Mouse (Mus musculus) limb, embryonic 11.5 days (tissue): ENCODE measurements around the gene Palmd. TPM values are rescaled to one million over a fixed set of nuclear protein-coding genes. Genes with fewer than 3 reads are reported as not detected.

Source experiments
- ATAC-seq: fragments of 200-750 bp; cut with Nextera tagmentation; 2 replicates; pipeline ENCODE4 v1.8.0; 2017; ENCODE audit warnings: low read depth; ENCODE audit not compliant: insufficient number of reproducible peaks, low FRiP score, low TSS enrichment
- DNase-seq: peaks from one replicate; pipeline ENCODE4 v3.0.0-alpha.2; 2015; ENCODE audit warnings: low spot score
- H3K27ac ChIP-seq: fragments of 300-500 bp; sonication (generic); replicated peaks from 2 replicates; pipeline ENCODE4 v1.5.1; 2014; ENCODE audit warnings: low read depth, mild to moderate bottlenecking, low read length
- H3K27me3 ChIP-seq: fragments of 300-500 bp; sonication (generic); 2 replicates; pipeline ENCODE4 v1.6.1; 2014; ENCODE audit warnings: mild to moderate bottlenecking, low read length, mixed read lengths; ENCODE audit not compliant: control insufficient read depth, insufficient read depth
- H3K36me3 ChIP-seq: fragments of 300-500 bp; sonication (generic); 2 replicates; pipeline ENCODE4 v1.6.1; 2014; ENCODE audit warnings: mild to moderate bottlenecking, low read length, moderate library complexity, mixed read lengths; ENCODE audit not compliant: control insufficient read depth, insufficient read depth
- H3K4me1 ChIP-seq: fragments of 300-500 bp; sonication (generic); 2 replicates; pipeline ENCODE4 v1.6.1; 2014; ENCODE audit warnings: low read length, mixed read lengths; ENCODE audit not compliant: control insufficient read depth, insufficient read depth
- H3K4me2 ChIP-seq: fragments of 300-500 bp; sonication (generic); 2 replicates; pipeline ENCODE4 v1.6.1; 2014; ENCODE audit warnings: low read depth, mild to moderate bottlenecking, moderate library complexity; ENCODE audit not compliant: severe bottlenecking
- H3K4me3 ChIP-seq: fragments of 300-500 bp; sonication (generic); 2 replicates; pipeline ENCODE4 v1.5.1; 2014; ENCODE audit warnings: low read depth, low read length
- H3K9ac ChIP-seq: fragments of 300-500 bp; sonication (generic); 2 replicates; pipeline ENCODE4 v1.6.1; 2014; ENCODE audit warnings: mild to moderate bottlenecking, low read length
- H3K9me3 ChIP-seq: fragments of 300-500 bp; sonication (generic); 2 replicates; pipeline ENCODE4 v1.6.1; 2016; ENCODE audit warnings: low read length; ENCODE audit not compliant: control insufficient read depth
- WGBS: fragments of 180-500 bp; shearing (Covaris S2); extraction: QIAGEN DNeasy Blood & Tissue Kit; methylation state at CpG from one replicate; pipeline ENCODE4 v1.1.7; 2014; 5-methylcytosine and 5-hydroxymethylcytosine counted together
- polyA plus RNA-seq: library from polyadenylated mRNA; unstranded; fragments of >200 nt; fragmentation: Nextera tagmentation; extraction: Ambion mirVana; gene quantifications from 2 replicates; pipeline ENCODE4 v1.2.1, GENCODE M21; 2014

Gene Palmd
- 2.4 and 2.9 TPM in 2 replicates for polyA plus RNA-seq

DNA sequence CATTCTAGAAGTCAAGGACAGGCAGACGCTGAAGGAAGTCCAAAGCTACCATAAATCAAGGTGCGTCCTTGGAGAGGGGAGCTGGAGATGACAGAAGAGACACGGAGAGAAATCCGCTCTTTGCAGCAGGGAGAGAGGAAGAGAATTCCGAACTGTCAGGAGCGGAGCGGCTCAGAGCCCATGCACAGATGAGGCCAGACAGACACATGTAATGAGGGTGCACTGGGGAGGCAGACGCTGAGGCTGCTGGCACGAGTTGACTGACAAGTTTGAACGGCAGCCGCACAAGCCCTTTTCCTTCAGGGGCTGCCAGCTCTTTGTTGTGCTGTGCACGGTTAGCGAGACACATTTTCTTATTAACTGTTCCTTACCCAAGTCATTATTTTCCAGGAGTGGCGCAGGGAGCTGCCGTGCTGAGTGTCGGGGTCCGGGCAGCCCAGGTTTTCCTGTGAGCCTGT, at the start of gene Palmd:
Palmd (minus strand) TSS at position 448 of the 458 bp plus-strand sequence.
- H3K4me1 ChIP-seq: no peaks in the 10 kb centered on the region
- peak within 1 kb of the TSS; percentile 39 for H3K9ac ChIP-seq
- no peaks in the 10 kb centered on the region for H3K27me3 ChIP-seq
- DNase-seq: peak; percentile 63
- H3K36me3 ChIP-seq: no peaks in the 10 kb centered on the region
- H3K4me3 ChIP-seq: peak within 1 kb of the TSS; percentile 24
- 9% methylated on average over 17 of the region's 17 CpGs for WGBS
- H3K4me2 ChIP-seq: peak within 1 kb of the TSS; percentile 52
- ATAC-seq: 0 out of 2 replicates have a peak, but pooled peaks have one; percentile 31
- H3K27ac ChIP-seq: no peak within 1 kb of the TSS
- no peaks in the 10 kb centered on the region for H3K9me3 ChIP-seq

DNA sequence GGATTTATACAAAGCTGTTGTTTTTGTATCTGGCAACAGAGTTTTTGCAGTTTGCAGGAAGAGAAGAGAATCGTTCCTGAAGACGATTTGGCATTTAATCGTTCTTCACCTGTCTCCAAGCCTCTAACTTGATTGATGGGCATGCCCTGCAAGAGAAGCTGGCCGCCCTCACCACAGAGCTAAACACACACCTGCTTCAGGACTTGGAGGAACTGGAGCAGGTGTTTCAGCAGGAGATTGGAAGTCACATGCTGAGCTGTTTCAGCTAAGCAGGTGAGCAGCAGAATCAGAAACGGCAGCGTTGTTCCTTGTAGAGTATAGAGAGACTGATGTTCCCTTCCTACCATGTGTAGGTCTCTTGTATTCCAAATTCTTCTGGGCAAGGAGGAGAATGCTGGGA, 41.4 kb upstream of the Palmd start:
- H3K4me1 ChIP-seq: no peaks in the 10 kb centered on the region
- no peak overlapping the region for H3K9ac ChIP-seq
- no peaks in the 10 kb centered on the region for H3K36me3 ChIP-seq
- no peaks in the 10 kb centered on the region for H3K27me3 ChIP-seq
- ATAC-seq (no peak), DNase-seq (no peak)
- H3K27ac ChIP-seq: no peak overlapping the region
- 75% methylated on average over 6 of the region's 6 CpGs for WGBS
- H3K9me3 ChIP-seq: no peaks in the 10 kb centered on the region
- no peak overlapping the region for H3K4me3 ChIP-seq
- H3K4me2 ChIP-seq: no peak overlapping the region

DNA sequence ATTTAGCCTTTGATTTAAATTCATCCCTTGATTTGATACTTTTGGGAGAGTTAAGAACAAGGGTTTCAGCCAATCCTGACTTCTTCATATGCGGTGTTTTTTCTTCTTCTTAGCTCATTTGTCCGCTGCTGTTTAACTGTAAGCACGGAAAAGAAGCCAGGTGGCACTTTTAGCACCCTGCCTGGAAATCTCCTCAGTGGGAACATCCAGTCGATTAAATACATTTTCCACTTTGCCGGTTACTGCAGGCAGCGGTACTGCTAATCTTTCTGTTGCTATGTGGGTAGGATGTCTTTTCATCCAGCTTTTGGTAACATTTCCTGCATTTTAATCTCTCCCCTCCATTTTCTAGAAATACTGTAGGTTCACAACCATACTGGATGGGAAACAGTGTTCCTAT, 38.6 kb upstream of the Palmd start:
- WGBS: 80% methylated on average over 6 of the region's 6 CpGs
- Histone ChIP-seq H3K36me3 (no peaks in the 10 kb centered on the region), H3K4me3 (no peak overlapping the region), H3K9me3 (no peaks in the 10 kb centered on the region), H3K27me3 (no peaks in the 10 kb centered on the region), H3K4me2 (no peak overlapping the region), H3K27ac (no peak overlapping the region), H3K4me1 (no peaks in the 10 kb centered on the region), H3K9ac (no peak overlapping the region)
- no peak for DNase-seq
- ATAC-seq: no peak

DNA sequence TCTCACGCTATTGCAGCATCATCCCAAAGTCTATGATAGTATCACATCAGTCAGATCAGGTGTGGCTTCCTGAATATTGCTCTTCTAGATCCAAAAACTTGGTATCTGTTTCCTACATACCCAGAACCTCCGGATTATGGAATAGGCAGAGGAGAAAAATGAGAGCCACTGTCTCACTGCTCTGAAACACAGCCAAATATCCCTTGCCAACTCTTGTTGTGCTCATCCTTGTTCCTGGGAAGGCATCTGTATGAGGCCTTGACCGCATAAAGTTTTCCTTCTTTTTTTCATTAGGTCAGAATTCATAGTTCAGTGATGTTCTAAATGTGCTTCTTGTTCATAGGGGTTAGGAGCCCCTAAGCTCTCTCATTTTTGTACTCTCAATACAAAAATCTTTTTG, 37.8 kb upstream of the Palmd start:
- DNase-seq (no peak), ATAC-seq (no peak)
- no peaks in the 10 kb centered on the region for H3K9me3 ChIP-seq
- no peaks in the 10 kb centered on the region for H3K4me1 ChIP-seq
- H3K9ac ChIP-seq: no peak overlapping the region
- H3K4me2 ChIP-seq: no peak overlapping the region
- H3K4me3 ChIP-seq: no peak overlapping the region
- no peaks in the 10 kb centered on the region for H3K36me3 ChIP-seq
- H3K27ac ChIP-seq: no peak overlapping the region
- 83% methylated on average over 3 of the region's 3 CpGs for WGBS
- no peaks in the 10 kb centered on the region for H3K27me3 ChIP-seq

GRCm38 (mm10) chr3:117003379-117003778, 34.6 kb upstream of the Palmd start:
- H3K4me2 ChIP-seq: no peak overlapping the region
- WGBS: 79% methylated on average over 6 of the region's 6 CpGs
- H3K36me3 ChIP-seq: no peaks in the 10 kb centered on the region
- H3K9ac ChIP-seq: no peak overlapping the region
- H3K4me3 ChIP-seq: no peak overlapping the region
- ATAC-seq (no peak), DNase-seq (no peak)
- no peaks in the 10 kb centered on the region for H3K9me3 ChIP-seq
- no peaks in the 10 kb centered on the region for H3K27me3 ChIP-seq
- H3K27ac ChIP-seq: no peak overlapping the region
- H3K4me1 ChIP-seq: no peaks in the 10 kb centered on the region

- WGBS: 57% methylated on average over 9 of the region's 9 CpGs
- Histone ChIP-seq H3K36me3 (no peaks in the 10 kb centered on the region), H3K9me3 (no peaks in the 10 kb centered on the region), H3K9ac (no peak overlapping the region), H3K27me3 (no peaks in the 10 kb centered on the region), H3K4me3 (no peak overlapping the region), H3K4me2 (no peak overlapping the region), H3K4me1 (no peaks in the 10 kb centered on the region), H3K27ac (no peak overlapping the region)
- peak; percentile 65; the same call in 1 of the 2 replicates for ATAC-seq
- DNase-seq: no peak
Measured at GRCm38 (mm10) chr3:117001686-117002485, 33.1 kb upstream of the Palmd start.

DNA sequence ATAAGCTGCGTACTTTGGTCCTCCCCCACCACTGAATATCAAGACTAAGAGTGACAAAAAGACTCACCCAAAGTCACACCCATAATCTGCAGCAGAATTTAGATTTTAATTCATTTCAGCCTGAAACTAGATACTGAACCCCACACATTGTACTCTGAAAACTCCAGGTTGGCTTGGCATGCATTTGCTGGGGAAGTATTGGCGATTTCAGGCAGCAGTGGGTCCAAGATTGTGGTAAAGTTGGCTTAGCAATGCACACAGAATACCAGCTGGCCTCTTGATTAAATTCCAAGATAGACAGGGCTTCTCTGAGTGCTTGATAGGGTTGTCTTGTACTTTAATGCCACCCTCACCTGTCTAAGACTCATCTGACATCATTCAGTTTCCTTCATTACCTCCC, 24.2 kb upstream of the Palmd start:
- Histone ChIP-seq H3K4me1 (no peaks in the 10 kb centered on the region), H3K4me2 (no peak overlapping the region), H3K36me3 (no peaks in the 10 kb centered on the region), H3K27me3 (no peaks in the 10 kb centered on the region), H3K9me3 (no peaks in the 10 kb centered on the region), H3K27ac (no peak overlapping the region), H3K4me3 (no peak overlapping the region), H3K9ac (no peak overlapping the region)
- ATAC-seq (no peak), DNase-seq (no peak)
- 90% methylated on average over 2 of the region's 2 CpGs for WGBS

GRCm38 (mm10) chr3:116991180-116991579, 22.4 kb upstream of the Palmd start:
- Histone ChIP-seq H3K9me3 (no peaks in the 10 kb centered on the region), H3K4me3 (no peak overlapping the region), H3K4me1 (no peaks in the 10 kb centered on the region), H3K27me3 (no peaks in the 10 kb centered on the region), H3K27ac (no peak overlapping the region), H3K36me3 (no peaks in the 10 kb centered on the region), H3K9ac (no peak overlapping the region), H3K4me2 (no peak overlapping the region)
- no peak for ATAC-seq
- no peak for DNase-seq
- WGBS: 85% methylated on average over 2 of the region's 2 CpGs
